In genomic region chr3:144661439-144661838, GRCm38 (mm10) we compare ENCODE assay signal across 16 mouse cellular contexts.
"Had no signal": no experiment of that assay in that cellular context is flagged by ENCODE, and none has a peak within 500 bp of the region (broad histone marks: within the 10 kb centered on the region; RNA-seq: fewer than 3 reads in every experiment).

No protein-coding gene starts in this region.

- H3K36me3 ChIP-seq: limb, embryonic 13.5 days; midbrain, embryonic 10.5 days; neural tube, embryonic 15.5 days had no signal

- H3K27me3 ChIP-seq: limb, embryonic 13.5 days; neural tube, embryonic 15.5 days had no signal

- H3K9me3 ChIP-seq: limb, embryonic 13.5 days; midbrain, embryonic 10.5 days had no signal

- H3K4me3 ChIP-seq: layer of hippocampus, adult 2 months; limb, embryonic 13.5 days; midbrain, embryonic 10.5 days; myocyte; neural tube, embryonic 15.5 days had no signal

- H3K27ac ChIP-seq: layer of hippocampus, adult 2 months; limb, embryonic 13.5 days; midbrain, embryonic 10.5 days; neural tube, embryonic 15.5 days had no signal

- H3K9ac ChIP-seq: limb, embryonic 13.5 days; neural tube, embryonic 15.5 days had no signal

- H3K4me2 ChIP-seq: limb, embryonic 13.5 days; neural tube, embryonic 15.5 days had no signal

- DNase-seq: kidney, adult 11 months; kidney, adult 9 months; kidney, postnatal 10 days; kidney, postnatal 4 days; left cerebral cortex, postnatal 4 days; lung, adult 18-20 months; midbrain, embryonic 14.5 days; right cerebral cortex, adult 18-20 months; right cerebral cortex, postnatal 25 days; thymus, adult 18-20 months; thymus, postnatal 14 days had no signal
